Mouse (Mus musculus): ENCODE measurements around the gene Popdc2.

The Popdc2 gene

GRCm38 (mm10) chr16:38376841-38377249, 14.8 kb downstream of the Popdc2 start:
- WGBS: 27% methylated on average over 8 of the region's 8 CpGs

DNA sequence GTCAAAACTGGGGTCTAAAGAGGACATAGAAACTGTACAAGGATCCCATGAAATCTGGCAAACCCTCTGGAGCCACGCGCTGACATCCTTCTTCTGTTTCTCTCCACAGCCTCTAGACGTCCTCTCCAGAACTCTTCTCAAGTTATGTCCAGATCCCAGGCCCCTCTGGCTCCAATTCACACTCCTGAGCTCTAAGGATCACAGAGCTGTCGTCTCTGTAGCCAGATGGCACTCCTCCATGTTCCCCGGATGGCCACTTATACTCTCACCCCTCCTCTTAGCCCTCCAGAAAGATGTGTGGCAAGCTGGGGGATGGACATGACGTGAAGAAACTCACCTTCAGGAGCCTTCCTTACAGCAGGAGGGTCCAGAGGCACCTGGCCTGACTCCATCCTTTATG, 15.5 kb downstream of the Popdc2 start:
- WGBS: 86% methylated on average over 6 of the region's 6 CpGs

GRCm38 (mm10) chr16:38378591-38378990, 16.6 kb downstream of the Popdc2 start:
- 81% methylated on average over 6 of the region's 6 CpGs for WGBS

DNA sequence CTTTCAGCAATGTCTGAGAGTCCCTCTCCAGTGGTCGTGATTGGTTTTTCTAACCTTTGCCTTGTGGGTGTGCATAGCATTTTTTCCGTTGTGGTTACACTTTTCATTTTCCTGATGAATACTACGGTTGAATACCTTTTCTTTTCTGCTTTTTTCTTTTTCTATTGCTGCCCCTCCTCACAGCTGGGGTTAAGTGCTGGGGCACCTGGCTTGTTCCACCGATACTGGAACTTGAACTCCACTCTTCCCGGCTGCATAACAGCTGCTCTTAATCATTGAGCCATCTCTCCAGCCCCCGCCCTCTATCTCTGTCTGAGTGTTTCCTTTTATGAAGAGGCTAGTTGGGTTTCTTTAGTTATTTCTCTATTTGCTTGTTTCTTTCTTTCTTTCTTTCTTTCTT, 17.1 kb downstream of the Popdc2 start:
- 77% methylated on average over 6 of the region's 6 CpGs for WGBS

GRCm38 (mm10) chr16:38379493-38379892, 17.5 kb downstream of the Popdc2 start:
- 75% methylated on average over 3 of the region's 3 CpGs for WGBS

GRCm38 (mm10) chr16:38379926-38380325, 17.9 kb downstream of the Popdc2 start:
- 85% methylated on average over 3 of the region's 3 CpGs for WGBS

GRCm38 (mm10) chr16:38383683-38384082, 21.7 kb downstream of the Popdc2 start:
- WGBS: 84% methylated on average over 2 of the region's 2 CpGs

DNA sequence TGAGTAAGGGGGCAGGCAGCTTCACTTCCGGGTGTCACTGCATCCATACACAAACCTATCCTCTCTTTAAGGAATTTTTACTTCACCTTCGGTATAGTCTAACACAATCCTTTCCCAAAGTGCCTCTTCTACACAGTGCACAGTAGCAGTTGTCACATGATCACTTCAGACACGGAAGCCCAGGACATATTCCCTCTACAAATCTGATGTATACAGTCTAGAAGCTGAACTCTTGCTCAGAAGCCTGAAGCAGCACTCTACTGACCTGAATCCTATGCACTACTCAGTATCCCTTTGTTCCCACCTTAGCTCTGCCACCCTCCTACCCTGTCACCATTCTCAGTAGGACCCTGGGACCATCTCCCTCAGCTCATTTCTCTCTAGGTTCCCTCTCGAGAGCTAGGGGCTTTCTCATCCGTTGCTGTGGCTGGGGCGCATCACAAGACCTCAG, 23.2 kb downstream of the Popdc2 start:
- 95% methylated on average over 6 of the region's 6 CpGs for WGBS

GRCm38 (mm10) chr16:38385700-38386099, 23.7 kb downstream of the Popdc2 start:
- WGBS: 95% methylated on average over 4 of the region's 4 CpGs

GRCm38 (mm10) chr16:38387389-38387788, 25.4 kb downstream of the Popdc2 start:
- 83% methylated on average over 6 of the region's 6 CpGs for WGBS

- WGBS: 90% methylated on average over 6 of the region's 6 CpGs
Observed at GRCm38 (mm10) chr16:38388757-38389156, 26.7 kb downstream of the Popdc2 start.

- WGBS: 84% methylated on average over 8 of the region's 8 CpGs
Observed at GRCm38 (mm10) chr16:38389284-38389893, 27.4 kb downstream of the Popdc2 start.

DNA sequence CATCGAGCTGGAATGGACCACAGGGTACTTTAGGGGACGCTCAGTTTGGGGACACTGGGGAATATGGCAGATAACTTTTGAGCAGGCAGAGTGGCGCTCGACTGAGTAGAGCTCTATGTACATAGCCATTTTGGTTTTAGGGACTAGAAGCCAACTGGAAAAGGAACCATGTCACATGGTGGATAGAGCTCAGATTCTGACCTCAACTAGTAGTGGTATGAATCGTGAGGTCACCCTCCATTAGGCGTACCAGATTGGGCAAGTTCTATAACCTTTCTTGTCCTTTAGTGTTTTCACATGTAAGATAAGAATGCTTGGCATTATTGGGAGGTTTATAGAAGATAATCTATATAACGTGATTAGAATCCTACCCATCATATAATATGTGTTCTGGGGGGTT, 28.3 kb downstream of the Popdc2 start:
- 94% methylated on average over 7 of the region's 7 CpGs for WGBS

DNA sequence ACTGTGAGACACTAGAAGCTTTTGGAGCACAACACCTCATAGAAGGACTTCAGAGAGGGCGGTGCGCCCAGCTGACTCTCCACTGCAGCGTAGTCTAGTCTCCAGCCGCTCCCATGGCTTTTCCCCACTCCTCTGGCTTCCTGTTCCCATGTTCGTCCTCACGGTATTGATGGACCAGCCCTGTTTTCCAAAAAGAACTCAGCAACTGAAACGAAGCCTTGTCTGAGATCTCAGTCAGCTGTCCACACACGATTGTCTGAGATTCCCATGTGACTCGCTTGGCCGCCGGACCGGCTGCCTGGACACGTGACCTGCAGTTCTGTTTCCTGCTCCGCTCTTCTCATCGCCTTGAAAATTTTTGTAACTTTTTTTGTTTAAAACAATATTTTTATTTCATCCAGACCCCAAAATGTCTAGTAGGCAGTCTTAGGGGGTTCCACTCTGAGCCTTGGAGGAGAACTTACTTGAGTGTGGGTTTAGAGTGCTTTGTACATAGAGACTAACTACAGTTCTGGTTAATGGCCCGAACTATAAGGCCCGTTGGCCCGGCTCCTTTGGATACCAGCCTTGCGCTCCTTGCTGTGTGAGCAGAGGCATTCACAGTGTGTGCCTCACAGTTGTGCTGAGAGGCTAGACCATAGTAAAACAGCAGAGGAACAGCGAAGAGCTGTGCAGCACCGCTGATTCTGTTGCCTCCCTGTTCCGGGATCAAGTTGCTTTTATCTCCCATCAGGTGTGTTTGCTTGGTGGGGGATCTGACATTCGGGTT, 30.3 kb downstream of the Popdc2 start:
- 76% methylated on average over 23 of the region's 23 CpGs for WGBS

DNA sequence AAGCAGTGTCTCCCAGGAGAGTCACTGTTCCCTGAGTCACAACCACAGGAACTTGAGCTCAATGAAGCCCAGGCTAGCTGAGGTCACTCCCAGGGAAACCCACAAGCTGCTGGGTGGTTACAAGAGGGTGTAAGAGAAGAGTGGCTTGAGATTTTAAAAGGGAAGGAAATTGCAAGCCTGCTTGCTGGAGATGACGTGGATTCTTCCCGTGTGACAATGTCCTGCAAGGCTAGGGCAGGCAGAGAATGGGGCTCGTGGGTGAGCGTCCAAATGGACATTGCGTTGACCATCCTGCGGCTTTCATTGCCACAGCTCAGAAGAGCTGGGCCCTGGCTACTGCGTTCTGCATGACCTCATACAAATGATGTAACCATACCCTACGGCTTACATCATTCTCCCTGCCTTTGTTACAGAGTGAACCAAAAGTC, 32.2 kb downstream of the Popdc2 start:
- WGBS: 83% methylated on average over 8 of the region's 8 CpGs

DNA sequence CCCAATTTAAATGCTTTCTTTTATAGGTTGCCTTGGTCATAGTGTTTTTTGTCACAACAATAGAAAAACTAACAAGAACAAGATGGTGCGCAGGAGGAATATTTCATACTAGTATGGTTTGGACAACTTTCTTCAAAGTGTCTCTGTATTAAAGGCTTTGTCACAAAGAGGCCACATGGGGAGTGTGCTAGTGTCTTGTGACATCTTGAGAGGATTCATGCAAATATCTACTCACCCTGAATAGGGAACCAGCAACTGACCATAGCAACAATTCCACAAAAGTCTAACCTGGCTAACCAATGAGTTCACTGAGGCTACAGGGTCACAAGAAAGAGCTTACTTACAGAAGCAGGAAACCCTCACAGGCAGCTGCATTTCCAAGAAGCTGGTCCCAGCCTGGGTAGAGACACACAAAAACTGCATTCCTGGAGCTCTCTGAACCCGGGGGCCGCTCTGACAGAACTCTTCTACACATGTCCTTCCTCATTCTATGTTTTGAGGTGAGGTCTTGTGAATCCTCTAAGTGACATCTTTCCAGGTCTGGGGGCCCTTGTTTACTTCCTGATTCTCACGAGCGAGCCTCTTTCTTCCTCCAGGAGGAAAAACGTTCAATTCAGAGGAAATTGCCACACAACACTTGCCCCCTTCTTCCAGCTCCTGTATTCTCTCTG, 33.2 kb downstream of the Popdc2 start:
- 78% methylated on average over 6 of the region's 6 CpGs for WGBS

- 59% methylated on average over 13 of the region's 13 CpGs for WGBS
Observed at GRCm38 (mm10) chr16:38396155-38396554, 34.1 kb downstream of the Popdc2 start.

DNA sequence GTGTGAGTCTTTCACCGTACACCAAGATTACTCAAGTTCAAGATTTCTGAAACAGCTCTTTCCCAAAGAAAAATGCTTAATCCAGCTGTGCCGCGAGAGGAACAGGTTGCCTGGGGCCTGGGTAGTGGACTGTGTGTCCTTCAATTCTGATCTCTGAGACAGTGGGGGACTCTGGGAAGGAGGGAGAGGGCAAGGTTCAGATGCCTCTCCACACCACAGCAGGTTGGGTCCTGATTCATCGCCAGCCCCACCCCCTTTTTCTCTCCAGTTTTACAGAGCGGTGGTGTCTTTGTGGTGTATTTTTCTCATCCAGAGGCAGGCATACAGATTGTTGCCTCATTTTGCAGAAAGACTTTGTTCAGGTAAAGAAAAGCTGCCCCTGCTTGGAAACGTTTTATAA, 36.3 kb downstream of the Popdc2 start:
- WGBS: 93% methylated on average over 6 of the region's 6 CpGs

- WGBS: 70% methylated on average over 3 of the region's 3 CpGs
Observed at GRCm38 (mm10) chr16:38399076-38399475, 37.1 kb downstream of the Popdc2 start.

DNA sequence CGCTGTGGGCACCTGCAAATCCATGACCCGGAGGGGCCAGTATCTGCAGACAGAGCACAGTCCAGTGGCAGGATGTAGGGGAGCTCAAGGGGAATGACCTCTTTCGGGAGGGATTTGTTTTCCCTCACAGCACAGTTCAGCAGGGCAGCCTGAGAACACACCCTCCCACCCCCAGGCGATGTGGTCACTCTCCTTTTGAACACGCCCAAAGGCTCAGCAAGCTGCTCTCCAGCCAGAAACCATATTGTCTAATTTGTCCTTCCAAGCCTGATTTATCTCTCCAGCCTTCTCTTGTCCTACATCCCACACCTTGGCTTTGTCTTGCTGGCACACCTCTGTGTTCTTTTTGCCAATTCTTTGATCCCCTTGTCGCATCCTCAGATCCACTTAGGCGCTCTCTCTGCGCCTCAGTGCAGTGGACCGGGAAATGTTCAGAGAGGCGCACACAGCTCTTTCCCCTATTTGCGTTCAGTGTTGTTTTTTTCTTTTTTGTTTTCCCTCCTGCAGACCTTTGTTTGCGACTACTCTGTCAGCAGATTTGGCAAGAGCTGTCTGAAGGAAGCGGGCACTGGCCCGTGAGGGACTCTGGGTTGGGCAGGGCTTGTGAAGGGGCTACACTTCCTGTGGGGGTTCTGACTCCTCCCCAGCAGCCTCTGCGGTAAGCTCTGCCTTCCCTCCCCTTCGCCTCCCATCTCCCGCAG, 37.7 kb downstream of the Popdc2 start:
- WGBS: 14% methylated on average over 17 of the region's 17 CpGs

GRCm38 (mm10) chr16:38400311-38400960, 38.4 kb downstream of the Popdc2 start:
- WGBS: 84% methylated on average over 9 of the region's 9 CpGs

DNA sequence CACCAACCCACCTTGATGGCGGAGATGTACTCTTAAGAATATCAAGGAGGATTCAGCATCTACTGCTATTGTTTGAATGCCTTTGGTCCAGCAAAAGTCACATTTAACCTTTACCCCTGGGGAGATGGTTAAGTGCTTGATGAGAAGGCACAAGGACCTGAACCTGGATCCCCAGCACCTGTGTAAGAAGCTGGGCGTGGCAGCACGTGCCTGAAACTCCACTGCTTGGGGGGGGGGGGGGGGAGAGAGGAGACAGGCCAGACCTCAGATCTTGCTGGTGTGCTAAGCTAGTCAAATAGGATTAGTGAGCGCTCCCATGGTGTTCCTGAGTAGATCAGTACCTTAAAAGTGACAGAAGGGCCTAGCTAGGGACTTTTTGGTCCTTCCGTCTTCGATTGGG, 39.5 kb downstream of the Popdc2 start:
- WGBS: 95% methylated on average over 6 of the region's 6 CpGs
